Mouse (Mus musculus) gastrocnemius, adult 8-10 months (tissue): ENCODE results near the gene Txndc8. TPM values are rescaled to one million over a fixed set of nuclear protein-coding genes. Genes with fewer than 3 reads are reported as not detected.
A peak's percentile ranks its signal among the peaks of the same experiment; 100 is the strongest.

Source experiments
- DNase-seq, 2 experiments: peaks; one replicate each; pipeline ENCODE4 v3.0.0; 2022; ENCODE audit warnings: low spot score in 2 of 2
- total RNA-seq, 4 experiments: library from RNA; stranded (reverse); gene quantifications; 2 replicates each; pipeline ENCODE4 v1.2.4; 2022

Txndc8 gene
- total RNA-seq, 4 experiments from 2014 or later, result not detected

GRCm38 (mm10) chr4:57957200-57958085 lies 51.5 kb downstream of the Txndc8 start:
- no peak for DNase-seq

- DNase-seq, result peak; percentile 97 to 98
Measured at GRCm38 (mm10) chr4:57956029-57956960, 52.6 kb downstream of the Txndc8 start, which contains the start of gene Txn1. Gene Txn1, minus strand, starts transcription at chr4:57956411.

- peak; percentile 35 to 61 for DNase-seq
Measured at GRCm38 (mm10) chr4:57955544-57955958, 53.4 kb downstream of the Txndc8 start.

- DNase-seq, result no peak
Measured at GRCm38 (mm10) chr4:57954991-57955390, 53.9 kb downstream of the Txndc8 start.

GRCm38 (mm10) chr4:57954580-57954979 lies 54.3 kb downstream of the Txndc8 start:
- DNase-seq, result no peak

- DNase-seq, result no peak
Measured at GRCm38 (mm10) chr4:57953796-57954195, 55.1 kb downstream of the Txndc8 start.

GRCm38 (mm10) chr4:57952891-57953290 lies 56.0 kb downstream of the Txndc8 start:
- no peak for DNase-seq

GRCm38 (mm10) chr4:57952416-57952815 lies 56.5 kb downstream of the Txndc8 start:
- no peak for DNase-seq

- DNase-seq, result no peak
Measured at GRCm38 (mm10) chr4:57949866-57950265, 59.1 kb downstream of the Txndc8 start.

- DNase-seq, result no peak
Measured at GRCm38 (mm10) chr4:57947476-57947875, 61.4 kb downstream of the Txndc8 start.

GRCm38 (mm10) chr4:57947036-57947435 lies 61.9 kb downstream of the Txndc8 start:
- DNase-seq, result no peak

- no peak for DNase-seq
Measured at GRCm38 (mm10) chr4:57942892-57943291, 66.0 kb downstream of the Txndc8 start.

- no peak for DNase-seq
Measured at GRCm38 (mm10) chr4:57940631-57941030, 68.3 kb downstream of the Txndc8 start.

GRCm38 (mm10) chr4:57937292-57937691 lies 71.6 kb downstream of the Txndc8 start:
- no peak for DNase-seq

- DNase-seq, result no peak
Measured at GRCm38 (mm10) chr4:57934181-57934580, 74.7 kb downstream of the Txndc8 start.

Other genes with a start within 250 kb of the Txndc8 start
- gene D630039A03Rik, start 92.8 kb downstream of the Txndc8 start, total RNA-seq, result under 1 TPM in 1 of 4 experiments, not detected in 3; 0.16 TPM
- gene Txn1, start 52.7 kb downstream of the Txndc8 start, total RNA-seq, result 10 to 100 TPM; 59.0 to 75.2 (median 65.4) TPM
- 1 to 10 TPM; 3.3 to 6.4 (median 4.0) TPM for gene Svep1, start 197.7 kb upstream of the Txndc8 start, total RNA-seq